ENCODE assay signal across 17 mouse cellular contexts in genomic region chr5:100248611-100249010, GRCm38 (mm10).
"Had no signal": no experiment of that assay in that cellular context is flagged by ENCODE, and none has a peak within 500 bp of the region (broad histone marks: within the 10 kb centered on the region; RNA-seq: fewer than 3 reads in every experiment).

No protein-coding gene starts in this region.

- ATAC-seq: liver, postnatal 0 days; lung, postnatal 0 days; midbrain, embryonic 13.5 days had no signal

- H3K4me2 ChIP-seq: kidney, embryonic 15.5 days; limb, embryonic 12.5 days; limb, embryonic 15.5 days; liver, embryonic 11.5 days; lung, embryonic 14.5 days; midbrain, embryonic 13.5 days had no signal

- H3K4me1 ChIP-seq: kidney, embryonic 15.5 days; limb, embryonic 12.5 days; limb, embryonic 15.5 days; midbrain, embryonic 13.5 days had no signal

- DNase-seq: kidney, adult 8-10 months; kidney, postnatal 10 days; kidney, postnatal 36 days; layer of hippocampus, postnatal 36 days; left cerebral cortex, postnatal 4 days; liver, postnatal 0 days; lung, embryonic 14.5 days; thymus, adult 2 months; thymus, postnatal 14 days had no signal

- H3K9me3 ChIP-seq: kidney, embryonic 15.5 days; limb, embryonic 12.5 days; limb, embryonic 15.5 days; midbrain, embryonic 13.5 days had no signal

- H3K27me3 ChIP-seq: kidney, embryonic 15.5 days; limb, embryonic 15.5 days; midbrain, embryonic 13.5 days had no signal

- H3K27ac ChIP-seq: kidney, embryonic 15.5 days; limb, embryonic 12.5 days; limb, embryonic 15.5 days; liver, embryonic 14.5 days; macrophage; midbrain, embryonic 13.5 days had no signal

- H3K4me3 ChIP-seq: kidney, embryonic 15.5 days; limb, embryonic 12.5 days; limb, embryonic 15.5 days; midbrain, embryonic 13.5 days had no signal

- H3K36me3 ChIP-seq: kidney, embryonic 15.5 days; limb, embryonic 12.5 days; limb, embryonic 15.5 days; midbrain, embryonic 13.5 days had no signal

- H3K9ac ChIP-seq: kidney, embryonic 15.5 days; limb, embryonic 12.5 days; limb, embryonic 15.5 days; liver, embryonic 14.5 days; liver, postnatal 0 days; lung, embryonic 14.5 days; midbrain, embryonic 13.5 days had no signal
